Mouse (Mus musculus) CH12.LX (cell line): ENCODE results near the gene Popdc2. TPM values are rescaled to one million over a fixed set of nuclear protein-coding genes. Genes with fewer than 3 reads are reported as not detected.

Experiments
- DNase-seq: peaks from one replicate; pipeline ENCODE4 v3.0.0-alpha.2; 2013; ENCODE audit errors: extremely low read depth
- H3K27ac ChIP-seq: 2 replicates; pipeline ENCODE4 v1.5.1; 2012; ENCODE audit warnings: low read depth, mild to moderate bottlenecking, control low read depth, moderate library complexity; ENCODE audit not compliant: insufficient read depth
- H3K27me3 ChIP-seq: replicated peaks from 2 replicates; pipeline ENCODE3; 2012; ENCODE audit warnings: inconsistent platforms
- H3K36me3 ChIP-seq, 2 experiments: replicated peaks in 1 of 2; 2 replicates each; pipeline versions ENCODE3 to v1.6.1; 2012; ENCODE audit warnings: inconsistent platforms in 1 of 2, low read length in 1 of 2, mild to moderate bottlenecking in 1 of 2, mixed read lengths in 1 of 2, moderate library complexity in 1 of 2; ENCODE audit not compliant: control insufficient read depth in 1 of 2, insufficient read depth in 1 of 2
- H3K4me1 ChIP-seq, 2 experiments: 2 replicates each; pipeline ENCODE4 v1.6.1; 2012; ENCODE audit warnings: inconsistent platforms in 1 of 2, moderate library complexity in 1 of 2; ENCODE audit not compliant: insufficient read depth in 2 of 2, control insufficient read depth in 1 of 2
- H3K4me2 ChIP-seq: 2 replicates; pipeline ENCODE4 v1.6.1; 2012; ENCODE audit warnings: low read depth, mild to moderate bottlenecking, control low read depth; ENCODE audit not compliant: poor library complexity, insufficient read depth, severe bottlenecking
- H3K4me3 ChIP-seq, 3 experiments: fragments of 150-350 bp in 1 of 3; sonication (generic) in 1 of 3; replicated peaks in 1 of 3; 2 replicates each; pipeline versions ENCODE3 to v1.5.1; 2011 to 2012; ENCODE audit warnings: low read depth in 2 of 3, low read length in 2 of 3, mild to moderate bottlenecking in 2 of 3, moderate library complexity in 2 of 3, control low read depth in 1 of 3, improper control_type of control experiment in 1 of 3, inconsistent platforms in 1 of 3, mixed read lengths in 1 of 3; ENCODE audit not compliant: poor library complexity in 1 of 3
- H3K79me2 ChIP-seq: replicated peaks from 2 replicates; pipeline ENCODE4 v1.6.1; 2012; ENCODE audit warnings: mild to moderate bottlenecking, moderate library complexity; ENCODE audit not compliant: control insufficient read depth, poor library complexity, insufficient read depth, severe bottlenecking; ENCODE audit errors: extremely low read depth
- H3K9ac ChIP-seq: 2 replicates; pipeline ENCODE4 v1.6.1; 2012; ENCODE audit warnings: low read depth, mild to moderate bottlenecking, control low read depth, moderate library complexity; ENCODE audit not compliant: insufficient read depth
- H3K9me3 ChIP-seq: replicated peaks from 2 replicates; pipeline ENCODE3; 2012; ENCODE audit warnings: low read length, inconsistent platforms, mixed read lengths
- CHD1 ChIP-seq: IDR thresholded peaks from 2 replicates; pipeline ENCODE4 v1.6.1; 2012; ENCODE audit warnings: low read depth, low read length, improper control_type of control experiment, inconsistent platforms
- CHD2 ChIP-seq: IDR thresholded peaks from 2 replicates; pipeline ENCODE4 v1.6.1; 2011; ENCODE audit warnings: low read length, improper control_type of control experiment
- CTCF ChIP-seq, 2 experiments: IDR thresholded peaks in 1 of 2; conservative IDR thresholded peaks in 1 of 2; 2 replicates each; pipeline ENCODE4 v1.5.1; 2011 to 2012; ENCODE audit warnings: low read depth in 2 of 2, low read length in 2 of 2, improper control_type of control experiment in 1 of 2, inconsistent platforms in 1 of 2, mild to moderate bottlenecking in 1 of 2, moderate library complexity in 1 of 2
- ETS1 ChIP-seq: conservative IDR thresholded peaks from 2 replicates; pipeline ENCODE4 v1.6.1; 2012; ENCODE audit warnings: low read depth, mild to moderate bottlenecking, inconsistent platforms, low read length, improper control_type of control experiment, moderate library complexity
- HCFC1 ChIP-seq: IDR thresholded peaks from 2 replicates; pipeline ENCODE4 v1.6.1; 2012; ENCODE audit warnings: low read depth, mild to moderate bottlenecking, inconsistent platforms, low read length, improper control_type of control experiment
- JUN ChIP-seq: IDR thresholded peaks from 2 replicates; pipeline ENCODE4 v1.6.1; 2011; ENCODE audit warnings: low read depth, mild to moderate bottlenecking, low read length, improper control_type of control experiment, moderate library complexity; ENCODE audit not compliant: insufficient read depth
- MAFK ChIP-seq: IDR thresholded peaks from 2 replicates; pipeline ENCODE4 v1.6.1; 2011; ENCODE audit warnings: low read length, improper control_type of control experiment; ENCODE audit not compliant: insufficient replicate concordance
- MAX ChIP-seq: IDR thresholded peaks from 2 replicates; pipeline ENCODE4 v1.6.1; 2011; ENCODE audit warnings: low read length, improper control_type of control experiment
- MAZ ChIP-seq: IDR thresholded peaks from 2 replicates; pipeline ENCODE4 v1.6.1; 2012; ENCODE audit warnings: low read depth, mild to moderate bottlenecking, inconsistent platforms, low read length, improper control_type of control experiment, moderate library complexity
- MEF2A ChIP-seq: IDR thresholded peaks from 2 replicates; pipeline ENCODE4 v1.6.1; 2014; ENCODE audit warnings: low read depth, mild to moderate bottlenecking, inconsistent platforms, low read length, improper control_type of control experiment, borderline replicate concordance
- MYC ChIP-seq: IDR thresholded peaks from 2 replicates; pipeline ENCODE4 v1.6.1; 2011; ENCODE audit warnings: low read depth, mild to moderate bottlenecking, improper control_type of control experiment, low read length
- NELFE ChIP-seq: IDR thresholded peaks from 2 replicates; pipeline ENCODE4 v1.6.1; 2011; ENCODE audit warnings: low read depth, low read length, improper control_type of control experiment
- POLR2A ChIP-seq: IDR thresholded peaks from 2 replicates; pipeline ENCODE4 v1.6.1; 2011; ENCODE audit warnings: low read depth, mild to moderate bottlenecking, improper control_type of control experiment, low read length
- POLR2AphosphoS2 ChIP-seq: IDR thresholded peaks from 2 replicates; pipeline ENCODE4 v1.6.1; 2011; ENCODE audit warnings: low read depth, low read length, improper control_type of control experiment
- RAD21 ChIP-seq: IDR thresholded peaks from 2 replicates; pipeline ENCODE4 v1.6.1; 2011; ENCODE audit warnings: low read depth, mild to moderate bottlenecking, low read length, improper control_type of control experiment, moderate library complexity
- RCOR1 ChIP-seq: conservative IDR thresholded peaks from 2 replicates; pipeline ENCODE4 v1.6.1; 2012; ENCODE audit warnings: low read depth, mild to moderate bottlenecking, inconsistent platforms, low read length, improper control_type of control experiment
- SMC3 ChIP-seq: IDR thresholded peaks from 2 replicates; pipeline ENCODE4 v1.6.1; 2011; ENCODE audit warnings: low read depth, low read length, improper control_type of control experiment
- USF2 ChIP-seq: conservative IDR thresholded peaks from 2 replicates; pipeline ENCODE4 v1.6.1; 2011; ENCODE audit warnings: low read depth, low read length, improper control_type of control experiment
- ZMIZ1 ChIP-seq: IDR thresholded peaks from 2 replicates; pipeline ENCODE4 v1.6.1; 2012; ENCODE audit warnings: low read depth, mild to moderate bottlenecking, inconsistent platforms, low read length, improper control_type of control experiment
- ZNF384 ChIP-seq: IDR thresholded peaks from 2 replicates; pipeline ENCODE4 v1.6.1; 2012; ENCODE audit warnings: low read depth, low read length, improper control_type of control experiment, inconsistent platforms
- dilution Hi-C: fragments of 300-500 bp; cut with MboI; formaldehyde crosslinking; loops from 2 replicates; pipeline ENCODE4 v1.14.3; 2020; ENCODE audit warnings: low sequenced_read_pairs; ENCODE audit not compliant: extremely low pct_unique_long_range_greater_than_20kb, extremely low pct_ligation_motif_present
- in situ Hi-C: fragments of 300-500 bp; cut with MboI; formaldehyde crosslinking; loops from 3 replicates; pipeline ENCODE4 v1.14.3; 2019; ENCODE audit warnings: low sequenced_read_pairs, low pct_ligation_motif_present, low pct_unique_long_range_greater_than_20kb, mixed read lengths
- polyA plus RNA-seq: library from polyadenylated mRNA; unstranded; fragments of >175 nt; gene quantifications from 2 replicates; pipeline ENCODE4 v1.2.1, GENCODE M21; 2012; ENCODE audit warnings: low read depth; ENCODE audit not compliant: insufficient read length
- total RNA-seq, 2 experiments: library from RNA; depleted of rRNA; stranded (reverse); fragments of 300-350 nt in 1 of 2; fragments of >200 nt in 1 of 2; gene quantifications; 2 replicates each; pipeline ENCODE4 v1.2.3; 2012 to 2014

Gene Popdc2
- total and polyA plus RNA-seq, 3 experiments = 0.17 to 3.6 (median 1.1) TPM

DNA sequence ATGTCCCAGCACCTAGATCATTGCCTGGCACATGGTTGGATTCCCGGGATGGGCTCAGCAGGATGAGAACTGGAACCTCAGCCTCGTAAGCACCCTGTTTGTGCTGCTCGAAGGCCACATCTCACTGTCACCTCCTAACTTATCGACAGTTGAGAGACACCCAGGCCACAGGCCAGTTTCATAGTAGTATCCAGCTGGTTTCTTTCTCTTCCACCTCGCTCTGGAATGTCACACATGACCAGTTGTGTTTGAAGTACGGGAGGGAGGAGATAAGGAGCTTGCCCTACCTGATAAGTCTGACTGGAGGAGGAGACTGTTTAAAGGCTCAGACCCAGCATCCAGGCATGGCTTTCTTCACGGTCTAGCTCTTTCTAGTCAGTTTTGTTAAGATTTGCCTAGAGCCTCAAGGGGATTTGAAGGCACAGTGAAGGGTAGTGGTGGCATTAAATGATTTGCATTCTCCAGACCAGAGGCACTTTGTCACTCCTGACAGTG lies 11.6 kb upstream of the Popdc2 start (continued):
- TF ChIP-seq MAX = peak; percentile 53; the same call in 1 of the 2 replicates
- 0 out of 2 replicates have a peak, but pooled peaks have one; percentile 10 for TF ChIP-seq MAFK
- TF ChIP-seq ZMIZ1 = no peak
- TF ChIP-seq CHD1 = no peak
- 0 out of 2 replicates have a peak, but pooled peaks have one; percentile 9 for TF ChIP-seq ZNF384
- TF ChIP-seq SMC3 = peak; percentile 4; the same call in 1 of the 2 replicates
- peak; percentile 45; the same call in 1 of the 2 replicates for TF ChIP-seq MEF2A
- TF ChIP-seq HCFC1 = no peak; the same call in 1 of the 2 replicates
- no peak for TF ChIP-seq JUN

- Histone ChIP-seq H3K9me3 (no peaks in the 10 kb centered on the region), H3K27ac (peak overlapping the region; percentile 55), H3K4me2 (peak overlapping the region; percentile 39), H3K4me1 (peaks cover 16 to 52% of the 10 kb centered on the region in 2 experiments), H3K4me3 (peak overlapping the region in 1 of 3 experiments; percentile 23), H3K9ac (peak overlapping the region; percentile 1; the same call in 1 of the 2 replicates), H3K79me2 (peaks cover 64% of the 10 kb centered on the region), H3K36me3 (peaks cover 37 to 60% of the 10 kb centered on the region in 2 experiments), H3K27me3 (no peaks in the 10 kb centered on the region)
- in situ Hi-C loops = no loop called here
- dilution Hi-C loops = no loop called here
- TF ChIP-seq ETS1 = no peak
- peak; percentile 38 for TF ChIP-seq SMC3
- no peak for TF ChIP-seq USF2
- peak in 1 of 2 experiments; percentile 50; a peak in 2 of 4 replicates for TF ChIP-seq CTCF (conservative IDR thresholded peaks at IDR 0.05 in 1 of 2, IDR thresholded peaks at IDR 0.05 in 1 of 2; ENCODE audit: low read depth in 2 of 2, low read length in 2 of 2)
- TF ChIP-seq CHD2 = no peak
- no peak for TF ChIP-seq MAZ
- TF ChIP-seq JUN = no peak
- no peak; the same call in 1 of the 2 replicates for TF ChIP-seq CHD1
- 0 out of 2 replicates have a peak, but pooled peaks have one; percentile 15 for TF ChIP-seq POLR2A
- peak; percentile 58 for TF ChIP-seq RAD21
- TF ChIP-seq RCOR1 = no peak
- peak; percentile 4; the same call in 1 of the 2 replicates for TF ChIP-seq MYC
- no peak for TF ChIP-seq NELFE
- no peak for DNase-seq
These were observed 11.1 kb upstream of the Popdc2 start for GRCm38 (mm10) chr16:38350939-38351338.

DNA sequence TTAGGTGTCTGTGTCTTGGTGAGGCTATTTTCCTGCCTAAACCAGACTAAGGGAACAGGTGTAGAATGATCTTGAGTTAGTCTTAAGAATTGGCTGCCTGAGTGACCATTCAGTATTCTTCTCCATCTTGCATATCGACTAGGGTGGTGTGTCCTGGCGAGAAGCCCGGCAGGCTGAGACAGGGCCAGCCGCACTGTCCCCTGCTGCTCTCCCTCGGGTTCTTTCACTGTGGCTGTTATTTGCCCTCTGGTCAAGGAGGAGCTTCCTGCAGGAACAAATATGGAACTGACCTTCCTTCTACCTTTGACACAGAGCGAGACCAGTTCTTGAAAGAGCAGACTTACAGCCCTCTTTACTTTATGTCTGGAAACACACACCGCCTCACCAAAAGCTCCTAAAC lies 10.0 kb upstream of the Popdc2 start:
- Histone ChIP-seq H3K27me3 (no peaks in the 10 kb centered on the region), H3K79me2 (peaks cover 62% of the 10 kb centered on the region), H3K4me3 (no peak overlapping the region), H3K36me3 (peaks cover 38 to 71% of the 10 kb centered on the region in 2 experiments), H3K9ac (no peak overlapping the region), H3K27ac (peak overlapping the region; percentile 5), H3K4me1 (peaks cover 16 to 46% of the 10 kb centered on the region in 2 experiments), H3K9me3 (no peaks in the 10 kb centered on the region), H3K4me2 (no peak overlapping the region)
- DNase-seq = no peak
- TF ChIP-seq MAZ (no peak), POLR2AphosphoS2 (peak; percentile 1; the same call in 1 of the 2 replicates)
- in situ Hi-C loops (no loop called here), dilution Hi-C loops (no loop called here)
